Mouse (Mus musculus) limb, embryonic 14.5 days (tissue): ENCODE data around the gene M1ap. TPM values are rescaled to one million over a fixed set of nuclear protein-coding genes. Genes with fewer than 3 reads are reported as not detected.

Experiments used
- ATAC-seq: fragments of 200-750 bp; cut with Nextera tagmentation; 2 replicates; pipeline ENCODE4 v1.8.0; 2017; ENCODE audit warnings: low read depth, moderate number of reproducible peaks, moderate TSS enrichment; ENCODE audit not compliant: low FRiP score
- DNase-seq: peaks from one replicate; pipeline ENCODE4 v3.0.0-alpha.2; 2015; ENCODE audit warnings: low spot score
- H3K27ac ChIP-seq: fragments of 300-500 bp; sonication (generic); replicated peaks from 2 replicates; pipeline ENCODE4 v1.5.1; 2014; ENCODE audit warnings: low read depth, mild to moderate bottlenecking, low read length, moderate library complexity, mixed read lengths
- H3K27me3 ChIP-seq: fragments of 300-500 bp; sonication (generic); 2 replicates; pipeline ENCODE4 v1.6.1; 2014; ENCODE audit warnings: low read length, mixed read lengths; ENCODE audit not compliant: control insufficient read depth, insufficient read depth
- H3K36me3 ChIP-seq: fragments of 300-500 bp; sonication (generic); 2 replicates; pipeline ENCODE4 v1.6.1; 2014; ENCODE audit warnings: mild to moderate bottlenecking, low read length, moderate library complexity, mixed read lengths; ENCODE audit not compliant: control insufficient read depth, insufficient read depth
- H3K4me1 ChIP-seq: fragments of 300-500 bp; sonication (generic); 2 replicates; pipeline ENCODE4 v1.6.1; 2014; ENCODE audit warnings: antibody characterized with exemption, low read length, mixed read lengths; ENCODE audit not compliant: control insufficient read depth, insufficient read depth
- H3K4me2 ChIP-seq: fragments of 300-500 bp; sonication (generic); replicated peaks from 2 replicates; pipeline ENCODE4 v1.6.1; 2014; ENCODE audit warnings: low read depth, mild to moderate bottlenecking, low read length, moderate library complexity; ENCODE audit not compliant: severe bottlenecking
- H3K4me3 ChIP-seq: fragments of 300-500 bp; sonication (generic); replicated peaks from 2 replicates; pipeline ENCODE4 v1.5.1; 2014; ENCODE audit warnings: low read length
- H3K9ac ChIP-seq: fragments of 300-500 bp; sonication (generic); 2 replicates; pipeline ENCODE4 v1.6.1; 2014; ENCODE audit warnings: mild to moderate bottlenecking, low read depth, low read length, moderate library complexity; ENCODE audit not compliant: severe bottlenecking
- H3K9me3 ChIP-seq: fragments of 300-500 bp; sonication (generic); 2 replicates; pipeline ENCODE4 v1.6.1; 2016; ENCODE audit warnings: low read length; ENCODE audit not compliant: control insufficient read depth
- POLR2A ChIP-seq: fragments of 200-500 bp; IDR thresholded peaks from 2 replicates; pipeline ENCODE4 v1.8.0; 2012; ENCODE audit warnings: inconsistent platforms, mild to moderate bottlenecking, moderate library complexity, borderline replicate concordance; ENCODE audit not compliant: insufficient read depth, insufficient read length; ENCODE audit errors: extremely low read depth
- WGBS: fragments of 180-500 bp; shearing (Covaris S2); extraction: QIAGEN DNeasy Blood & Tissue Kit; methylation state at CpG from one replicate; pipeline ENCODE4 v1.1.7; 2014; 5-methylcytosine and 5-hydroxymethylcytosine counted together
- polyA plus RNA-seq, 2 experiments: library from polyadenylated mRNA; depleted of rRNA in 1 of 2; stranded (reverse) in 1 of 2; unstranded in 1 of 2; fragments of >200 nt; fragmentation: Nextera tagmentation in 1 of 2; extraction: Ambion mirVana in 1 of 2; gene quantifications; 2 replicates each; pipeline versions ENCODE4 v1.2.1 to v1.2.3; 2012 to 2014

M1ap gene
- 0.32 and 0.70 TPM in 2 replicates for polyA plus RNA-seq (2012; rRNA removed)
- 0.17 and 0.67 TPM in 2 replicates for polyA plus RNA-seq (2014; fragmentation: Nextera tagmentation; extraction: Ambion mirVana)

GRCm38 (mm10) chr6:82946651-82947050, at the start of gene M1ap:
M1ap (plus strand) TSS chr6:82946902.
- H3K9ac ChIP-seq: no peak within 1 kb of the TSS
- no peak for TF ChIP-seq POLR2A
- DNase-seq (no peak), ATAC-seq (no peak)
- no peaks in the 10 kb centered on the region for H3K4me1 ChIP-seq
- no peaks in the 10 kb centered on the region for H3K36me3 ChIP-seq
- H3K4me3 ChIP-seq: no peak within 1 kb of the TSS
- H3K4me2 ChIP-seq: no peak within 1 kb of the TSS
- H3K27ac ChIP-seq: no peak within 1 kb of the TSS
- 77% methylated on average over 14 of the region's 14 CpGs for WGBS
- H3K9me3 ChIP-seq: no peaks in the 10 kb centered on the region
- no peaks in the 10 kb centered on the region for H3K27me3 ChIP-seq

- Histone ChIP-seq H3K9ac (no peak overlapping the region), H3K4me2 (no peak overlapping the region), H3K36me3 (no peaks in the 10 kb centered on the region), H3K4me1 (no peaks in the 10 kb centered on the region), H3K4me3 (no peak overlapping the region), H3K27ac (no peak overlapping the region), H3K27me3 (no peaks in the 10 kb centered on the region), H3K9me3 (no peaks in the 10 kb centered on the region)
- DNase-seq (no peak), ATAC-seq (no peak)
- 41% methylated on average over 3 of the region's 3 CpGs for WGBS
- TF ChIP-seq POLR2A: no peak
Measured at GRCm38 (mm10) chr6:82897311-82897710, 49.4 kb upstream of the M1ap start.

GRCm38 (mm10) chr6:82898227-82898626, 48.5 kb upstream of the M1ap start:
- Histone ChIP-seq H3K4me1 (no peaks in the 10 kb centered on the region), H3K9ac (no peak overlapping the region), H3K27ac (no peak overlapping the region), H3K4me2 (no peak overlapping the region), H3K36me3 (no peaks in the 10 kb centered on the region), H3K9me3 (no peaks in the 10 kb centered on the region), H3K27me3 (no peaks in the 10 kb centered on the region), H3K4me3 (no peak overlapping the region)
- ATAC-seq: no peak
- DNase-seq: no peak
- 81% methylated on average over 4 of the region's 4 CpGs for WGBS
- TF ChIP-seq POLR2A: no peak

GRCm38 (mm10) chr6:82898745-82899144, 48.0 kb upstream of the M1ap start:
- 39% methylated on average over 4 of the region's 4 CpGs for WGBS
- no peak overlapping the region for H3K27ac ChIP-seq
- H3K27me3 ChIP-seq: no peaks in the 10 kb centered on the region
- no peaks in the 10 kb centered on the region for H3K9me3 ChIP-seq
- TF ChIP-seq POLR2A: no peak
- H3K4me1 ChIP-seq: no peaks in the 10 kb centered on the region
- no peak overlapping the region for H3K4me3 ChIP-seq
- H3K36me3 ChIP-seq: no peaks in the 10 kb centered on the region
- ATAC-seq: no peak
- no peak overlapping the region for H3K4me2 ChIP-seq
- DNase-seq: no peak
- H3K9ac ChIP-seq: no peak overlapping the region

- Histone ChIP-seq H3K4me3 (no peak overlapping the region), H3K4me1 (no peaks in the 10 kb centered on the region), H3K9ac (no peak overlapping the region), H3K27me3 (no peaks in the 10 kb centered on the region), H3K4me2 (no peak overlapping the region), H3K9me3 (no peaks in the 10 kb centered on the region), H3K36me3 (no peaks in the 10 kb centered on the region), H3K27ac (no peak overlapping the region)
- 58% methylated on average over 8 of the region's 8 CpGs for WGBS
- TF ChIP-seq POLR2A: no peak
- DNase-seq (no peak), ATAC-seq (no peak)
Measured at GRCm38 (mm10) chr6:82902559-82902958, 44.1 kb upstream of the M1ap start.

- Histone ChIP-seq H3K4me1 (no peaks in the 10 kb centered on the region), H3K27me3 (no peaks in the 10 kb centered on the region), H3K4me3 (no peak overlapping the region), H3K4me2 (no peak overlapping the region), H3K36me3 (no peaks in the 10 kb centered on the region), H3K9me3 (no peaks in the 10 kb centered on the region), H3K9ac (no peak overlapping the region), H3K27ac (no peak overlapping the region)
- TF ChIP-seq POLR2A: no peak
- WGBS: 86% methylated on average over 3 of the region's 3 CpGs
- no peak for ATAC-seq
- no peak for DNase-seq
Measured at GRCm38 (mm10) chr6:82906985-82907384, 39.7 kb upstream of the M1ap start.
